Mouse (Mus musculus) embryo, embryonic 10 days (tissue): Measurements from ENCODE around the gene Sept10.

Experiments
- DNase-seq: peaks from one replicate; pipeline ENCODE4 v3.0.0-alpha.2; 2015; ENCODE audit warnings: low spot score

The Sept10 gene

DNA sequence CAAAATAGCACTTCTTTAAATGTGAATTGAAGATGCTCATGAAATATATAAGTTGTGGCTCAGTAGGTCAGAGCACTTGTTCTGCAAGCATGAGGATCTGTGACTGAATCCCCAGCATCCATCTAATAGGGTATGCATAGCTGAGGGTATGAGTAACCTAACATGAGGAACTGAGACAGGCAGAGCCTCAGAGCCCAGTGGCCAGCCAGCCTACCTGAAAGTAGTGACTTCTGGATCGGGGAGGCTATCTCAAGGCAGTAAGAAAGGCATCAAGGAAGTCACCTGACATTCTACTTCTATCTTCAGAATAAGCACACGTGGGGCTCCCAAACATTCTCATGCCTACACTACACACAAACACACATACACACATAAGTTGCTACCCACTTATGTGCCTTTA lies 3.5 kb upstream of the Sept10 start:
- DNase-seq, result no peak

DNA sequence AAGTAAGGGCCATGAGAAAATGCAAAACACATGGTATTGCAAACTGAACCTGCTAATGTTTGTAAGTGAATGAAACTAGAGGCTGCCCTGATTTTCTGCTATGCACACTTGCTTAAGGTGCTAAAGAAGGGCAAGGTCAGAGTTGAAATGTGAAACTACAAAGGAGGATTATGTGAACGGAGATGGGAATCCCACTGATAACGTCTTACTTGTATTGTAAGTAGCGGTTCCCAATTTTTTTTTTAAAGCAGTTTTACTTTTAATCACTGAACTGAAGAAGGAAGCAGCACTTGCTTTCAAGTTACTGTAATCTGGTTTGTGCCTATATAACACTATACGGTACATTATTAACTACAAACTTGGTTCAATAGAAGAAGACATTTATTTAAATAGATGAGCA lies 2.2 kb upstream of the Sept10 start:
- no peak for DNase-seq

DNA sequence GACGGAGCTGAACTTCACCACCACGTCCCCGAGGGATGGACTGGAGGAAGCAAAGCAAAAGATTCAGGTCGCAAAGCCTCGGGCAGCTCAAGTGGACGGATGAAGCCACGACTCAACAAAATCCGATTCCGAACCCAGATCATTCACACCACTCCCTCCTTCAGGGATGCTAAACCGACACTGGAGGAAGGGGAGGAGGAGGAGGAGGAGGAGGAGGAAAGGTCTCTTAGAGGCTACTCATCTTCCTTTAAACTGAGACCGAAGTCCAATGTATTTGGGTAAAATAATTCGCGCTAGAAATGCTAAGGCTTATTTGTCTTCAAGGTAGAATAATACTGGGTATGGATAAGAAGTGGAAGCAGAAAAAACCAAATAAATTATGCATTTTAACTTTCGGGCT lies 1.7 kb upstream of the Sept10 start:
- DNase-seq, result peak; percentile 20

DNA sequence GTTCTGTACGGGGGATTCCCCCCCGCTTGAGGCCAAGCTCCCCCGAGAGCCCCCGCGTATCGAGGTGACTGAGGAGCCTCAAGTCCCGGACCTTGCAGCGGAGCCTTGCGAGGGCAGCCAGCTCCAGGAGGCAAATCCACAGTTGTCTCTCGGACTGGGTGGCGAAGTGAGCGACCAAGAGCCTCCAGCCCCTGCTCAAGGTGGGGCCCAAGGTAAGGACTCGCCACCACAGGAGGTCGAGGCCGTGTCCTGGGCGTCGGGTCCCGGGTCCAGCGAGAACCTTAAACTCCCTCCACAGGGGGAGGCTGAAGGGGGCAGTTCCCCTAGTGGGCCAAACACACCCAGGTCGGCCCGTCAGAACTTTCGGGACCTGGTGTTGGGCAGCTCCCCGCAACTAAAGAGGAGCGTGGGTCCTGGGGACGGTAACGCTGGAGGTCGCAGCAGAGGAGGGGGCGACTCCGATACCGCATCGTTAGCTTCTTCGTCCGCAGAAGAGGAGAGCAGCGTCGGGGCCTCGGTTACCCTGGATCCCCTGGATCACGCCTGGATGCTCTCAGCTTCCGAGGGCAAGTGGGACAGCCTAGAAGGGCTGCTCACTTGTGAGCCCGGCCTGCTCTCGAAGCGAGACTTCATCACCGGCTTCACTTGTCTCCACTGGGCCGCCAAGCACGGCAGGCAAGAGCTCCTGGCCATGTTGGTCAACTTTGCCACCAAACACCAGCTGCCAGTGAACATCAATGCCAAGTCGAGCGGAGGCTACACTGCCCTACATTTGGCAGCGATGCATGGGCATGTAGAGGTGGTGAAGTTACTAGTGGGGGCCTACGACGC lies 839 bp upstream of the Sept10 start:
- peak; percentile 44 for DNase-seq

DNA sequence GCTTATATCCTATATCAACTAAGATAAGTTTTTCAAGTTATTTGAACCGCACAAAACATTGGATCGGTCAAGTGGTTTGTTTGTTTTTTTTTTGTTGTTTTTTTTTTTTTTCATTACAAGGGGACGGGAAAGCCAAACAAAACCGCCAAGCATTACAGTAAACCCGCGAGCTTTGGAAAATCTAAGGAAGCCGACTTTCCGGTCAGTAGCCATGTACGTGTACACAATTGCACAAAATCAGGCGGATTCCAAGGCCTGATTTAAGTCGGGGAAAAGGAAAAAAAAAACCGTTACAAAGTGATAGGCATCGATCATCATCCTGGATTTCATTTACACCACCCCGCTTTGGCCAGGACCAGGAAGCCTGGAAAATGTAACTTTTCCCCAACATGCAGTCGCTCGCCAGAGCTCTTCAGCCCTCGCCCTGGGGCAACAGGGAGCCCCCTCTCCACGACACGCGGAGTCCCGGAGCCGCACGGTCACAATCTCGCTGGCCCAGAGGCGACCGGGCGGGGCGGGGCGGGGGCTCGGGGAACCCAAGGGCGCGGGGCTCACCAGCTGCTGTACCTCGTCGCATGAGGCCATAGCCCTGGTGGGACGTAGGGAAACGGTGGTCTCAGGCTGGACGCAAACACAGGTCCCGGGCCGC lies 699 bp downstream of the Sept10 start:
- peak; percentile 55 for DNase-seq

DNA sequence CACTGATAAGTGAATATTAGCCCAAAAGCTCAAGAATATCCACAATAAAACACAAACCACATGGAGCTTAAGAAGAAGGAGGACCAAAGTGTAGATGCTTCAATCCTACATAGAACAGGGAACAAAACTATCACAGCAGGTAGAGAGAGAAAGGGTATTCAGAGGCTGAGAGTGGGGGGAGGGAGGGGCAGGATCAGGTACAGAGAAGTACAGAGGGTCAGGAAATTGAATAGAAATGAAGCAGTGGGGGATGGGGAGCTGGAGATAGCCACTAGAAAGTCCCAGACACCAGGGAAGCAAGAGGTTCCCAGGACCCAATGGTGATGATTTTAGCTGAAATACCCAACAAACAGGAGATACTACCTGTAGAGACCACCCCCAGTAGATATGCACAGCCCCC lies 21.6 kb downstream of the Sept10 start:
- no peak for DNase-seq

DNA sequence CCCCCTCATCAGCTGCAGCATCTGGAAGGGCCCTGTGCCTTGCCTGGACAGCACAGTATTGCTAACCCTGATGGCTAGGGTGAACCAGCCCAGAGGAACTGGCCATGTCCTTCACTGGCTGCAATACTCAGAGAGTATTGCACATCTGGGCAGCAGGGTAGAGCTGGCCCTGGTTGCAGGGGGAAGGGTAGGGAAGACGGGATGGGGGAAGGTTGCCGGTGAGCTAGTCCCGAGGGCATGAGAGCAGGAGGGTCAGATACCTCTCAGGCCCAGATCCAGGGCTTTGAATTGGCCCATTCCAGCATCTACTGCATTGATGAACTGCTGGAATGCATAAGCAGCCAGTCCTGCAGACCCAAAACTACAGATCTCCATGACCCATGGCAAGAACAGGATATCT lies 24.9 kb downstream of the Sept10 start:
- DNase-seq, result no peak

DNA sequence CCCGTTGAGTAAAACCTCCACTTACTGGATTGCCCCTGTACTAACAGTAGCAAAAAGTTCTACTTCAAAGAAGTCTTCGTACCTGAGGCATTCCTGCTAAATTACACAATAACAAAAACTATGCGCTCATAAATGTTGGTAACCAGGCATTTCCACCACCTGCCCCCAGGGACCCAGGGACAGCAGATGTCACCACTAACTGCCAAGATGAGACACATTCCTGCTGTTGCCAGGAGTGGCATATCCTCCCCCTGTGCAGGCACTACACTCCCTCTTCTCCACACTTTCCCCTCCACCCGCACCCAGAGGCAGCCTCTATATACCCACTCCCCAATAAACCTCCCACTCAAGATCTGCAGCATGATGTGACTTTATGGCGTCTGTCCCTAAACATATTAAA lies 26.8 kb downstream of the Sept10 start:
- DNase-seq, result no peak

DNA sequence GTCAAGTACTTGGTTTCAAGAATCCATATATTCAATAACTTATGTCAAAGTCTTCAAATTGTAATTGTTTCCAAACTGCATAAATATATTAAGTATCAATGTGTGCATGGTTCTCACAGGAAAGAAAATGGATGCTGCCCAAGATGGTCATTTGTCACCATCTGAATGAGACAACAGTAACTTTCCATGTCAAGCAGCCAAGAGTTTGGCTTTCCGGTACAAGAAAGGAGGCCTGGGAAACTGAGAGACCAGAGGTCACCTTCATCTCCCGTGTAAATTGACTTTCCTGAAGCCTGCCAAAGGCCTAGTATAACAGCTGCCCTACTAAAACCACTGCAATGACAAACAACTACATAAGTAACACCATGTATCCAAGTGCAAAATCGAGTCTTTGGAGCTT lies 39.3 kb downstream of the Sept10 start:
- DNase-seq, result no peak

DNA sequence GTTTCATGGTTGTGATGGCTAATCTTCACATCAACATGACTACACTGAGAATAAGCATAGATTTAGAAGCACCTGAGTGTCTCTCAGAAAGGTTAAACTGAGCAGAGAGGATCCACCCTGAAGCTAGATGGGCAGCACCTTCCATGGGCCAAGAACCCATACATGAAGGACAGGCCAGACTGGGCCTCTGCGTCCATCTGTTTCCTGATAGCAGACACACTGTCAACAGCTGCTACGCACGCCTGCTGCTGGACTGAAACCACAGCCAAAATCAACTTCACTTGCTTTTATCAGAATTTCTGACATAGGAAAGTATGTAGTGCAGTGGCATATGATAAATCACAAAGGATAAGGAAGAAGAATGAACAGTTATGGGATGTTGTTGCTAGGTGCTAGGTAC lies 42.0 kb downstream of the Sept10 start:
- DNase-seq, result no peak

DNA sequence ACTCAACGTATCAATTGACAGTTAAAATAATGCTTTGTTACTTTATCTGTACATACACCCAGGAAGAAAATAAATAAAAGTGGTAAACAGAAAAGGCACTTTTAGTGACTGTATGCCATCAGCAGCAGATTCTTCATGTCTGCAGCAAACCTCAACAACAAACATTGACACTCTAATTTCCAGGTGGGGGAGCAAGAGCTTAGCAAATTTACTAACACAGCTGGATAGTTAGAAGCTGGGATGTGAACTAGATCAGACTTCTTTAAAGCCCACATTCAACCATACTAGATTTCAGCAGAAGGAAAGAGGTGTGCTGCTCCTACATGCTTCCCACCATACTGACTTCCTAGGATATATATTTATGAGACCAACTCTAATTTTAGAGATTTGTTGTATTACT lies 49.1 kb downstream of the Sept10 start:
- DNase-seq, result no peak

DNA sequence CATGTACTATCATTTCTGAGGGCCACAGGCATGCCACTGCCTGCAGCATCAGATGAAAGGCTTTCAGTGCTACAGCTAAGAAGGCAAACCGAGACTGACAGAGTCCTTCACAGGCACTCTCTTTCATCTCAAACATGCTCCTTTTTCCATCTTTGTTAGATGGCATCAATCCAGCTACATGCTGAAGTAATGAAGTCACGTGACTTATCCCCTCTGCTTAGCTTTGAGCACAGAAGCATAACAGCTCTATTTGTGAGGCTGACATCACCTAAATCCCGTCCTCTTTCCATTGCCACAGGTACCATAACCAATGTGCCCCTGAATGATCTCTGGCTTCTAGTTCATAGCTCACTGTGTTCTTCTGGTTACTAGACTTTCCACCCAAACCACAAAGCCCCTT lies 50.6 kb downstream of the Sept10 start:
- no peak for DNase-seq

DNA sequence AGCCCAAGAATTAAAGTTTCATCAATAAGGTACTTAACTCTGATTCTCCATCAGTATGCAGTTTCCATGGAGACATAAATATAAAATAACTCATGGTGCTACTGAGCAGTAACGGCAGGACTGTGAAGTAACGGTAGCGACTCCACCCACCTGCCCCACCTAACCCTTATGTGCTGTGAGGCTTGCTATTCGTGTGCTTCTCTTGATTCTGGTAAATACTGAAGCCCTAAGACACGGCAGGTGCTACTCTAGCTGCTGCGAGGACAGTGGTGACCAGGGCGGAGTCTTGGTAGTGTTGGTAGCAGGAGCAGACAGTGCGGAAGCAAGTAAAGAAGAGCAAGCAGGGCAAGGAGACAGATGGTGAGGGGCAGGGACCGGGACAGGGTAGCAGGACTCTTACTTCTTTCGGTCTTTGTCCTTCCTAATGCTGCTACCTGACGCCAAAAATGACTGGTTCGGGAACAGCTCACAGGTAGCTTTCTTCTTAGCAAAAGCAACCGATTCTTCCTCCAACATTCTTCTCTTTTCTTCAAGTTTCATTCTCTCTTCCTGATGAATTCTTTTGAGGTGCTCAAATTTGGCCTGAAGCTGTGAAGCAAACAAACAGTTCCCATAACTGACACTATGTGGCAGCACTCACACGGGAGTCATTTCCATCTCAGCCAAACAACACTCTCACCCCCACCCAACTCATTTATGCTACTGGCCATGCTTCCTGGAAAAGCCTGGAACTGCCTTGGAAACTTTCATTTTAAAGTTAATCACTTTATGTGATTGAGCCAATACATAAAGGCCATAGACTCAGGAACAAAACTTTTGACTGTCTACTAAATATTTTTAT lies 55.3 kb downstream of the Sept10 start:
- peak; percentile 72 for DNase-seq

DNA sequence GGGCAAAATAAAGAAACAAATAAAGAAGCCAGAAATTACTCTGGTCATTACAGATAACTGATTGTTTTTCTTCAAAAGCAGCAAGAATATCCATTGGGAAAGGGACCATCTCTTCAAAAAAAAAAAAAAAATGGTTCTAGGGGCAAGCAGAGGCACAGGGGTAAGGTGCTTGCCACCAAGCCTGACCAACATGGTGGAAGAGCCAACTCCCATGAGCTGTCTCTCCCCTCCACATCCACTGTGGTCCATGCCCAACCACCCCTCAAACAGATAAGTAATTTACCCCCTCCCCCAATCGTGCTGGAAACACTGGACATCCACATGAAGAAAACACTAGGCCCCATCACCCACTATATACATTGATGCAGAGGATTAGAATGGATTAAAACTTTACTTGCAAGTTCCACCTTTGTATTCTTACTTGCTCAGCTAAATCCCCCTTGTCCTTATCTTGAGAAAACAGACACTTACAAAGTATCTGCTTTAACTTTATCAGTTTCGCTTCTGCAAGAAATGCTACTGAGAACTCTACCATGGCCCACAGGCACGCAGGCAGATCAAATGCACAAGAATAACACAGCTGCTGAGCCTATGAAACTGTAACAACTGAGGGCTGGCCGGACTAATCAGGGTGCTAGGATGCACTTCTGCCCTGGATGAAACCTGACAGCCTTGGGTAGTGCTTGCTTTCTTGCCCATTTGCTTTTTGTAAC lies 59.3 kb downstream of the Sept10 start:
- DNase-seq, result peak; percentile 20

DNA sequence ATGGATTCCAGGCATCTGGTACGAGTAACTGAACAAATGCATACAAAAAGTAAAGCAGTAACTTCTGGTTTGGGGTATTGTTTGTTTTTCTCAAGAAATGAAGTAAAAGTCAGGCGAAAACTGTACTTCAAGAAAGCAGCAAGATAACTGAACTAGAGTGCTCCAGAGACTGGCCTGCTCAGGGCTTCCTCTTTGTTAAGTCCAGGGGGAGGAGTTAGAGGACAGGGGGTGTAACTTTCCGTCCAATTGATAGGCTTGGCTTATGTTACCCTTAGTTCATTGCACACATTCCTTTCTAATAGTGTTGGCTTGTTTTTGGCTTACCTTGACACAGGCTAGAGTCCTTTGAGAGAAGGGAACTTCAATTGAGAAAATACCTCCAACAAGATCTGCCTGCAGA lies 63.0 kb downstream of the Sept10 start:
- DNase-seq, result no peak

DNA sequence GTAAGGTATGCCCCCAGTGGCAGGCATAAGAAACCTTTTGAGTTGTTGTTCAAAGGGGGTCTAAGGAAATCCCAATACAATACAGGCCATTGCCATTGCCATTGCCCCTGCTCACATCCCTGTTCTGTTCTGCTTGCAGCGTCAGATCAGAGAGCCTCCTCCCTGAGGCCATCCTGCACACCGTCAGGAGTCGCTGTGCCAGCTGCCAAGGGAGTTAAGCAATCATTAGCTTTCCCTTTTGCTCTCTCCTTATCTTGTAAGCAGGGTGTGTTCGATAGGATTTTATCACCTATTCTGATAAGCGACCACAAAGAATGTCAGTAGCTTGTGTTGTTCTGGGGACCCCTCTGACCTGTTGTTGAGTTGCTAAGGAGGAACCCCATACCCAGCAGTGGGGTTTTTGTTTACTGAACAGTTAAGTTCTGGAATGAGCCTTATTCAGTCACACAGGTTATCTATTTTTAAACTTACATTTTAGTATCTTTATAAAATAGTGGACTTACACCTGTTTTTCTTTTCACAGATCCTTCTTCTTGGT lies 69.0 kb downstream of the Sept10 start:
- DNase-seq, result no peak

DNA sequence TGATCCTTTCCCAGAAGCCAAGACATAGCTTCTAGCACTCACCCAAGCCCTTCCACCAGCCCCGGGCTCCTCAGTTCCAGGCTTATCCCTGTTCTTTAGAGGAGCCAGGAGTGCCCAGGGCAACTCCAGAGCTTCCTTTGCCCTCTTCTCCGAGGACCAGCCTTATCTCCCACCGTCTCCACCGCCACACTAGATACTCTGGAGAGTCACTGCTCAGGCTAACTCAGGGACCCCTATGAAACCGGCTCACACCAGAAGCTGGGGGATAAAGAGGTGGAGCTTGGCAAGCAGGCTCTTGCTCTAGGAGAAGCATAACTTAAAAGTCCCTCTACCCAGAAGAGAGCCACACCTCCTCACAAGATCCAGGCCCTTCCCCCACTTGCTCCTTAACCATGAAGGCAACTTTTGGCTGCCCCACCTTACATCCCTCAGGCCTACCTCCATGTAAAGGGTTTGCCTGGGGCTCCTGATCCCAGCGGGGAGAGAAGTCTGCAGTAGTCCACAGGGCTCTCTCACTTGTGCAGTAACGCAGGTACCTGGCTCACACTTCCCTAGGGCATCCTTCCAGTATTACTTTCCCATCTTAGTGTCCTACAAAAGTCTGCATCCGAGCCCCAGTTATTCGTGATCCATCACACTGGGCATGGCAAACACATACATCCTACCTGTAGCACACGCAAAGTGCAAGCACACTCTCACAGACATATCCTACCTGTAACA lies 70.5 kb downstream of the Sept10 start:
- DNase-seq, result no peak

DNA sequence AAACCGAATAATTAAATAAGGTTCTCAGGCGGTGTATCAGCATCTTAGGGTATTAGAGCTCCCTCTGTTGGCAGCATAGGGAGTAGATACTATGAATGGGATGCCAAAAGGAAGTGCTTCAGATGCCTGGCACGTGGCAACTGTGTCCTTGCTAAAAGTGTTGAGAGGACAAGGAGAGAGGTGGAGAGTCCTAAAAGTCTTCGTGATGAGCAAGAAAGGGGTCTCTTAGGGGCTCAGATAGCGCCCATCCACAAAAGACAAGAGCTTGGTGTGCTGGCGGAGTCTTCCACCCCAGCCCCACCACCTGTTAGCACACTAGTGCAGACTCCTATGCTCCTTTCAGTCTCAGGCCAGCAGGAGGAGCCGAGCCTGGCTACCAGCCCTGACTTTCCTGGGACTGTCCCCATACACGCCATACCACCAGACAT lies 71.7 kb downstream of the Sept10 start:
- DNase-seq, result peak; percentile 83

DNA sequence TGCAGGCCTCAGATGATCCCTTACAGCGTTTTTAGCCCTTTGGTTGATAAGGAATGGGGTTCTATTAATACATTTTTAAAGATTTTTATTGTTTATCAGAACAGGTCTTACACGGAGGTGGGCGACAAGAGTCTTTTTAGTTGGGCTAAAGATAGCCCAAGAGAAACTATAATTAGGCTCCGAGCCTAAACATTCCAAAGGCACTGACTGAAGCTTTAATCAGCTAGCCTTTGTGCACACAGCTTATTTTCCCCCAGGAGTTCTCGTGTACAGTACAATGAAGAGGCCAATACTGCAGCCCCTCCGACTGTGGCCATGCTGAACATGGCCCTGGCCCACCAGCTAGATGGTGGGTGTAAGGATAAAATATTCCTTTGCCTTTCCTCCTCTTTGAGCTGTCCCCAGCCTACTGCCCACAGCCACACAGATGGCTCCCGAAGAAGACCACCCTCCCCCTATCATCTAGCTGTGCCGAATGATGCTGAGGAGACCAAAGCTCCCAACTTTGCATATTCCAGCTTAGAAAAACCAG lies 88.1 kb downstream of the Sept10 start:
- no peak for DNase-seq

DNA sequence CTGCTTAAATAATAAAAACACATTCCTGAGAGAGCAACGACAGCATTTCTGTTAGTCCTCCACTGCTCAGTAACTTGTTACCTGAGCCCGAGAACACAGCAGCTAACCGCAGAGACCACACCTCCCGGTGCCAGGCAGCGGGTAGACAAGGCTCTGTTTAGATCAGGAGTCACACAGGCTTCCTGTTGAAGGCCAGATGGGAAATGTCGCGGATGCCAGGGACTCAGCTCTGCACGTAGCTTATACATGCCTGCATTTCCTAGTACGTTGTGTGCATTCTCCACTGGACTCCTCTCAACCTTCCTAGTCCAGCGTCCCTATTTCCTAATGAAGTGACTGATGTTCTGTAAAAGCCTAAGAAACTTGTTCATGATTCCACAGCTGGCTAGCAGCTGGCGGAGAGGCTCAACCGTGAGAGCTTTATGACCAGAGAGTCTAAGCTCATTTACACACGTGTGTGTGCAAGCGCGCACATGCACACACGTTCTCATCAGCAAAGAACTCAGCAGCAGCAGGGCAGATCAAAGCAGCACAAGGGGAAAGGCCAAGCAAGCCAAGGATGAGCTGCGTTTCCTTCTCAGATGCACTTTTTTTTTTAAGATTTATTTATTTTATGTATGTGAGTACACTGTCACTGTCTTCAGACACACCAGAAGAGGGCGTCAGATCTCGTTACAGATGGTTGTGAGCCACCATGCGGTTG lies 89.6 kb downstream of the Sept10 start:
- DNase-seq, result peak; percentile 18
